Mouse (Mus musculus) bone marrow, adult 2 months (tissue): Measurements from ENCODE around the gene Neu3.

Experiments
- CTCF ChIP-seq: fragments of 200-500 bp; IDR thresholded peaks from 2 replicates; pipeline ENCODE4 v1.5.1; 2011; ENCODE audit warnings: low read length, control low read depth; ENCODE audit not compliant: control insufficient read depth, insufficient read depth
- POLR2A ChIP-seq: fragments of 200-500 bp; IDR thresholded peaks from 2 replicates; pipeline ENCODE4 v1.6.1; 2011; ENCODE audit warnings: low read depth, mild to moderate bottlenecking, control low read depth, low read length, borderline replicate concordance; ENCODE audit not compliant: control insufficient read depth

DNA sequence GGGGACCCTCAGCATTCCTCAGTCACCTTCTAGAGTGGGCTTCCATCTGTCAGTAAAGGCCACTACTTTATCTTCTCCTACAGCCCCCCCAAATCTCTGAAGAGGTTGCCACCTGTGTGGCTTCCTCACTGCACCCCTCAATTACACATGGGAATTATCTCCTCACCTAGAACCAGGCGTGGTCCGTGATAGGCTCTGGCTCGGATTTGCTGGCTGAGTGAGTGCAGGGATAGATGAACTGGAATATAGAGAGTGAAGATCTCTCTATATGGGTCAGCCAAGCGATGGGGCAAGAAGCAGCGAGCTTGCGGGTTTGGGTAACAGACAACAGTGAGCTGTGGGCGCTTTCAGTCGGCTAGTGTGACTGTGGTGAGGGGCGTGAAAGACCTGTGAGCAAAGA lies 2.7 kb downstream of the Neu3 start:
- no peak for TF ChIP-seq CTCF
- no peak for TF ChIP-seq POLR2A
